Mouse (Mus musculus) ZHBTc4 (cell line): Measurements from ENCODE around the gene Vps18.
A peak's percentile ranks its signal among the peaks of the same experiment; 100 is the strongest.

Experiments
- DNase-seq: peaks from one replicate; pipeline ENCODE4 v3.0.0-alpha.2; 2011; ENCODE audit warnings: low read depth, low spot score

Vps18 gene

DNA sequence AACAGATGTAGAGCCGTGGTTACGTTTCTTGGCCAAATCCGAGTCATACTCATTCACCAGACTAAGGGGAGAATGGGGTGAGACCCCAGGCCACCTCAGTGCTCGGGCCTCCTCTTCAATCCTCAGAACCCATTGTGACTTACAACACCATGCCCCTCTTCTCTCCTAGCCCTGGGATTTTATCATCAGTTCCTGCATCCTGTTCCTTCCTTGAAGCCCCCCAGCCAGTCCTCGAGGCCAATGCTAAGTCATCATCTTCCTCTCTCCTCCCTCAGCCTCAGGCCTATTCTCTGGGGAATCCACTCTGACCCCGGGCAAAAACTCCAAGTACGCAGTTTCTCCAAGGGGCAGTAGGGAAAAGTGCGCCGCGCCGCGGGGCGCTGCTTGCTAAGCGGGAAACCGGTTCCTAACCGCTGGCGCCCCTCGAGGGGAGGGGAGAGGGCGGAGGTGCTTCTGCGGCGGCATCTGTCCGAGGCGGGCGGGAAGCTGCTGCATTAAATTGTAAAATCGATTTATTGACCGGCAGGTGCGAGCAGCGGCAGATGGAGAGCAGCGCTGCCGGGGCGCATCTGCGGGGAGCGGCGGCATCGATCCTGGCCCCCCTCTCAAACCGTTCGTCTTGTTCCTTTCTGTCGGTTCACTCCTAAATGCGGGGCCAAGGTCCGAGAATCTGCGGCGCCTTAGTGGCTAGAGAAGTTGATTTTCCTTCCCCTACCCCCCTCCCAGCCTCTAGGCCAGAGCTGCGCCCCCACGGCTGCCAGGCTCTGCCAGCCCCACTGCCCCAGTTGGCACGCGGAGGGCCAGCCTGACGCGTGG lies 33.4 kb downstream of the Vps18 start:
- peak; percentile 62 for DNase-seq

- DNase-seq, result peak; percentile 90
These were observed 34.2 kb downstream of the Vps18 start for GRCm38 (mm10) chr2:119322587-119323300.

DNA sequence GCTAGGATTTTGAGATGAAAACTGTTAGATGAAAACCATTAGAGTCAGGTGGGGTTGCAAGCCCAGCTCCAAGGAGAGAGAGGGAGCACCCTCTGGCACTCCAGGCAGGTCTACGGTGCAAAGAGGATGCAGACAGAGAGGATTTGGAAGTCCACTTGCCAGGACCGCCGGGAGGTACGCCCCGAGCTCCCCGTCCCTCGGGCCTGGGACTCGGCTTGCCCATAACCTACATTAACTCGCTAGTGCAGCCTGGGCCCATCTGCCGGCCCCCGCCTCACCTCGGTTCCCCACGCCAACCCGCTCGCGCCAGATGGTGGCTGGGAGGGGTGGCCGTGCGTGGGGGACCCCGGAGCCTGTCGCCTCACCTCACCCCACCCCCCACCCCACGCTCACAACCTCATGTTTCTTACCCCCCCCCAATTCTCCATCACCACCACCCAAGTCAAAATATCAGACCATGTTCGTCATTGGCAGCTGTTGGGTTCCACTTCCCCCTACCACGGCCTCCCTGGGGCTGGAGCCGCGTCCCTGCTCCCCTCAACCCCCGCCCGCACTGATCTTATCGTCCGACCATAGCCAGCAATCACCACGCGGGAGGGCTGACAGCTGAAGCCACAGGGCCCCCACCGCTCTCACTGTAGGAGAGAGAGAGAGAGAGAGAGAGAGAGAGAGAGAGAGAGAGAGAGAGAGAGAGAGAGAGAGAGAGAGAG lies 35.5 kb downstream of the Vps18 start:
- no peak for DNase-seq

GRCm38 (mm10) chr2:119324576-119325318 lies 36.2 kb downstream of the Vps18 start:
- peak; percentile 82 for DNase-seq

- peak; percentile 82 for DNase-seq
These were observed 37.1 kb downstream of the Vps18 start, which contains the start of gene Dll4 for GRCm38 (mm10) chr2:119325568-119326143. Gene Dll4 (plus strand): TSS chr2:119325784.

GRCm38 (mm10) chr2:119326161-119327101 lies 37.9 kb downstream of the Vps18 start:
- DNase-seq, result peak; percentile 44

GRCm38 (mm10) chr2:119327102-119327480 lies 38.6 kb downstream of the Vps18 start:
- DNase-seq, result peak; percentile 71

DNA sequence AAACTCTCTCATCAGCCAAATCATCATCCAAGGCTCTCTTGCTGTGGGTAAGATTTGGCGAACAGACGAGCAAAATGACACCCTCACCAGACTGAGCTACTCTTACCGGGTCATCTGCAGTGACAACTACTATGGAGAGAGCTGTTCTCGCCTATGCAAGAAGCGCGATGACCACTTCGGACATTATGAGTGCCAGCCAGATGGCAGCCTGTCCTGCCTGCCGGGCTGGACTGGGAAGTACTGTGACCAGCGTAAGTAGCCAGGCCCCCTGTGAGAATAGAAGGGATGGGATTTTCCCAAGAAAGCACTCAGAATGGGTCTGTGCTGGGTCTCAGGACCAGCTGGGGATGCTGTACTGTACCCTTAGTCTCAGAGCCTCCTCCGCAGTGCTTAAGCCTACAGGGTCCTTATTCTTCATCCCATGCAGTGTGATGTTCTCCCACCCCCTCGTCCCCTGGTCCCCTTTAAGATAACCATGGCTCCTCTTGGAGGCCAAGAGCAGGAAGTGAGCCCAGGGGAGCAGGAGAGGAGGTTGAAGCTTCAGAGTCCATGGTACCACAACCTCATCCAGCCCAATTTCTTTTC lies 39.5 kb downstream of the Vps18 start:
- DNase-seq, result no peak

DNA sequence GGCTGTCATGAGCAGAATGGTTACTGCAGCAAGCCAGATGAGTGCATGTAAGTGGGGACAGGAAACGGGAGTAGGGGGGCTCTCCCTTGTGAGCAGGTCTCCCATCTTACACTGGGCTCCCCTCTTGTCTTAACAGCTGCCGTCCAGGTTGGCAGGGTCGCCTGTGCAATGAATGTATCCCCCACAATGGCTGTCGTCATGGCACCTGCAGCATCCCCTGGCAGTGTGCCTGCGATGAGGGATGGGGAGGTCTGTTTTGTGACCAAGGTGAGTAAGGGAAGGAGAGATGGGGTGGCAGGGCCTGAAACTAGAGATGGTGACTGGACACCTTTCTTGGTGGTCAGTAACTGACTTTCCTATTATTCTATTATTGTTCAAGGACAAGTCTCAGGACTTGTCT lies 40.0 kb downstream of the Vps18 start:
- DNase-seq, result no peak

DNA sequence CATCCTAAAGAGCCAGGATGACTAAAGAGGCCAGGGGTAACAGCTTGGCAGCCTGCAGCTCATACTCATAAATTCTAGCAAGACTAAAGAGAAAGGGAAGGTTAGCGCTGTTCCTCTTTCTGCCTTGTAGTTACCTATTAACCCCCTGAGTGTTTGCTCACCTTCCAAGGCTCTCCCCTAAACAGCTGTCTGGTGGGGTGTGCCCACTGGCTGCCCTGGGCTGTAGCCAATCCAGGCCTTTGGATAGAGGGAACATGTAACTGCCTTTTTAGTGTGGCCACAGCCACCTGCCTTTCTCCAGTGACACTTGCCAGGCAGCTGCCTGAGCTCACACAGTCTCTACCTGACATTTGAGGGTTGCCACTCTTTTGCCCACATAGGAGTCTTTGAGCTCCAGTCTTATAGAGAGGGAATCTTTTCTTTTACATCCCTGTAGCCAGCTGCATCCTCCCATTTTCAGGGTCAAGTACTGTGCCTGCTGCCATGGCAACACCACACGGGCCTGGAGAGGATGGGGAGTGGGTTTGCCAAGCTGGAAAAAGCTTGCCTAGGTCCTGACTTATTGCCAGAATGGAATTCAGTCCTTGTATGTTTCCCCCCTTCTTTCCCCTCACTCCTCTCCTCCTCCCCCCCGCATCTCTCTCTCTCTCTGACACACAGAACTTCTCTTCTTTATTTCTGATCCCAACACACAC lies 40.7 kb downstream of the Vps18 start:
- DNase-seq, result no peak

- no peak for DNase-seq
These were observed 42.3 kb downstream of the Vps18 start for GRCm38 (mm10) chr2:119330795-119331194.

- DNase-seq, result no peak
These were observed 43.7 kb downstream of the Vps18 start for GRCm38 (mm10) chr2:119332177-119332661.

DNA sequence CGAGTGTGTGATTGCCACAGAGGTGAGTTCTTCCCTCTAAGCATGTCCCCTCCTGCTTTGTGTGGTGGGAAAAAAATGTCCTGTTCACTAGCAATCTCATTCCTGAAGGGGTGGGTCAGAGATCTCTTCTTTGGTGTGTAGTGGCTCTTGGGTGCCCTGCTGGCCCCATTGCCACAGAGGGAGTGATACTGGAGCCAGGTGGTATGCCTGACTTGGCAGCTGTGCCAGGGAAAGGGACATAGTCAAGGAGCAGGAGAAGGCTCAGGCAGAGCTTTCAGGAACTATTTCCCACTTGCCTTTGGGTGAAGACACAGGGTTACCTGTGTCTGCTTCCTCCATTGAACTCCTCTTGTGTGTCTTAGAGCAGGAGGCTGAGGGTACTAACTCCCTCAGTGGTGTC lies 45.6 kb downstream of the Vps18 start:
- no peak for DNase-seq

GRCm38 (mm10) chr2:119334964-119335525 lies 46.5 kb downstream of the Vps18 start:
- DNase-seq, result no peak

DNA sequence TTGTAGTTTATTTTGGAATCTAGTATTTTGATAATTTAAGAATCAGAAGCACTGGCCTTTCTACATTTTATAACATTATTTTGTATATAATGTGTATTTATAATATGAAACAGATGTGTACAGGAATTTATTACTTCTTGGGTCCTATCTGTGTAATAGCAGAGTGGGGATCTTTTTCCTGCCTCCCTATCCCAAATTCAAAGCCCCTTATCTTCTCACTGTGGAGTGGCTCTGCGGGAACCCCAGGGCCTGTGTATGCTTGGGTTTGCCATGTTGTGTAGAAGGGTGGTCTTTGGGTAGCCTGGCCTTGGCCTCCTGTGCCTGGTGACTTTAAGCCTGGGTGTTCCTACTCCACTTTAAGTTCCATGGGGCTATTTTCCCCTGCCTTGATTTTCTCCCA lies 47.0 kb downstream of the Vps18 start:
- DNase-seq, result no peak

GRCm38 (mm10) chr2:119336002-119336401 lies 47.5 kb downstream of the Vps18 start:
- no peak for DNase-seq

GRCm38 (mm10) chr2:119336470-119336869 lies 47.9 kb downstream of the Vps18 start:
- DNase-seq, result no peak

GRCm38 (mm10) chr2:119337425-119338265 lies 49.1 kb downstream of the Vps18 start:
- peak; percentile 89 for DNase-seq
